Mouse (Mus musculus) lung, embryonic 15.5 days (tissue): ENCODE results near the gene Prkar1b. TPM values are rescaled to one million over a fixed set of nuclear protein-coding genes. Genes with fewer than 3 reads are reported as not detected.

Experiments
- ATAC-seq: fragments of 200-750 bp; cut with Nextera tagmentation; 2 replicates; pipeline ENCODE4 v1.8.0; 2017; ENCODE audit warnings: moderate number of reproducible peaks, borderline replicate concordance; ENCODE audit not compliant: low FRiP score, low TSS enrichment; ENCODE audit errors: extremely low read depth
- H3K27ac ChIP-seq: fragments of 300-500 bp; sonication (generic); 2 replicates; pipeline ENCODE4 v1.5.1; 2015; ENCODE audit warnings: moderate library complexity, mild to moderate bottlenecking, inconsistent platforms
- H3K27me3 ChIP-seq: fragments of 300-500 bp; sonication (generic); 2 replicates; pipeline ENCODE4 v1.6.1; 2015; ENCODE audit warnings: inconsistent platforms
- H3K36me3 ChIP-seq: fragments of 300-500 bp; sonication (generic); 2 replicates; pipeline ENCODE4 v1.6.1; 2015; ENCODE audit warnings: inconsistent platforms
- H3K4me1 ChIP-seq: fragments of 300-500 bp; sonication (generic); 2 replicates; pipeline ENCODE4 v1.6.1; 2015; ENCODE audit warnings: inconsistent platforms
- H3K4me2 ChIP-seq: fragments of 300-500 bp; sonication (generic); 2 replicates; pipeline ENCODE4 v1.6.1; 2015; ENCODE audit warnings: inconsistent platforms, mild to moderate bottlenecking, moderate library complexity
- H3K4me3 ChIP-seq: fragments of 300-500 bp; sonication (generic); 2 replicates; pipeline ENCODE4 v1.5.1; 2015; ENCODE audit warnings: mild to moderate bottlenecking, inconsistent platforms
- H3K9ac ChIP-seq: fragments of 300-500 bp; sonication (generic); 2 replicates; pipeline ENCODE4 v1.6.1; 2015; ENCODE audit warnings: inconsistent platforms
- H3K9me3 ChIP-seq: fragments of 300-500 bp; sonication (generic); 2 replicates; pipeline ENCODE4 v1.6.1; 2016; ENCODE audit warnings: inconsistent platforms
- WGBS: fragments of 180-500 bp; shearing (Covaris S2); methylation state at CpG from one replicate; pipeline ENCODE4 v1.1.7; 2015; 5-methylcytosine and 5-hydroxymethylcytosine counted together
- polyA plus RNA-seq: library from polyadenylated mRNA; unstranded; fragments of >200 nt; fragmentation: Nextera tagmentation; extraction: Ambion mirVana; gene quantifications from 2 replicates; pipeline ENCODE4 v1.2.1, GENCODE M21; 2015

The Prkar1b gene
- polyA plus RNA-seq, 1 experiment from 2014 or later, result 16.9 TPM

DNA sequence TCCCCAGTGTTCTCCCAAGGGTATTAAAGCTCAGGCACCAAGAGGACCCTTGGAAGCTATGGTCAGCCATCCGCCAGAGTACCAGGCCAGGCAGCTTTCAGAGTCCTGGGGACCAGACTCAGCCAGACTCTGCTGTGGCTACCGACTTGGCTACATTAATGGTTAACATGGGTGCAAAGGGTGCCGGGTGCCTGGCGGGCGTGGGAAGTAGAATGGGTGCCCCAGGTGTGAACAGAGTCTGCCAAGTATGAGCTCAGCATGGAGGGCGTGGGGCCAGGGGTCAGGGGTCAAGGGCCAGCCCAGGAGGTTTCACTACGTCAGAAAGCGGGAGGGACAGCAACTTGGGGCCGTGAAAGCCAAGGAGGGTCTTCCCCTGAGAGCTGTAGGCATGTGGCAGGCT lies 169.2 kb downstream of the Prkar1b start:
- Histone ChIP-seq H3K4me1 (peaks cover 21% of the 10 kb centered on the region), H3K4me2 (no peak overlapping the region), H3K9ac (no peak overlapping the region), H3K27ac (no peak overlapping the region), H3K36me3 (peaks cover 48% of the 10 kb centered on the region), H3K9me3 (no peaks in the 10 kb centered on the region), H3K27me3 (no peaks in the 10 kb centered on the region), H3K4me3 (no peak overlapping the region)
- 79% methylated on average over 9 of the region's 9 CpGs for WGBS
- no peak for ATAC-seq

- Histone ChIP-seq H3K27me3 (no peaks in the 10 kb centered on the region), H3K4me1 (peaks cover 21% of the 10 kb centered on the region), H3K4me2 (no peak overlapping the region), H3K9ac (no peak overlapping the region), H3K4me3 (no peak overlapping the region), H3K9me3 (no peaks in the 10 kb centered on the region), H3K36me3 (peaks cover 43% of the 10 kb centered on the region), H3K27ac (no peak overlapping the region)
- WGBS, result 50% methylated on average over 8 of the region's 8 CpGs
- no peak for ATAC-seq
Observed at GRCm38 (mm10) chr5:138979840-138980239, 170.0 kb downstream of the Prkar1b start.

DNA sequence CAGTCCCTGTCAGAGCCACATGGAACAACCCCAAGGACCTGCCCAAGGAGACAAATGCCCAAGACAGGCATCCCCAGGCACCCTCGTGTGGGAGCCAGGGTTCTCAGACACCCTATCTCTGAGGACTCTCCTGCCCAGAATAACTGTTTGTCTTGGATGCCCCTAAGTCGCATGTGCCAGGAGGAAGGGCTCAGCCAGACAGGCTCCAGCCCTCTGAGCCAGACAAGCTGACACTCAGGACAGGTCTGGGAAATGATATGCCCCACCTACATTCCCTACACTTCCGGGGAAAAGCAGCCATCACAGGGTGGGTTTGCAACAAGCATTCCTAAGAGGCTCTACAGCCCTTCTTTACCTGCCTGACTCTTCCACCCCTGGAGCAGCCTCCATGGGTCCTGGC lies 172.0 kb downstream of the Prkar1b start:
- WGBS, result 25% methylated on average over 3 of the region's 3 CpGs
- no peak for ATAC-seq
- H3K27ac ChIP-seq, result peak overlapping the region; percentile 29; the same call in 1 of the 2 replicates
- H3K27me3 ChIP-seq, result no peaks in the 10 kb centered on the region
- H3K4me3 ChIP-seq, result no peak overlapping the region
- H3K9me3 ChIP-seq, result no peaks in the 10 kb centered on the region
- peaks cover 21% of the 10 kb centered on the region for H3K4me1 ChIP-seq
- no peak overlapping the region for H3K9ac ChIP-seq
- peaks cover 24% of the 10 kb centered on the region for H3K36me3 ChIP-seq
- no peak overlapping the region for H3K4me2 ChIP-seq

DNA sequence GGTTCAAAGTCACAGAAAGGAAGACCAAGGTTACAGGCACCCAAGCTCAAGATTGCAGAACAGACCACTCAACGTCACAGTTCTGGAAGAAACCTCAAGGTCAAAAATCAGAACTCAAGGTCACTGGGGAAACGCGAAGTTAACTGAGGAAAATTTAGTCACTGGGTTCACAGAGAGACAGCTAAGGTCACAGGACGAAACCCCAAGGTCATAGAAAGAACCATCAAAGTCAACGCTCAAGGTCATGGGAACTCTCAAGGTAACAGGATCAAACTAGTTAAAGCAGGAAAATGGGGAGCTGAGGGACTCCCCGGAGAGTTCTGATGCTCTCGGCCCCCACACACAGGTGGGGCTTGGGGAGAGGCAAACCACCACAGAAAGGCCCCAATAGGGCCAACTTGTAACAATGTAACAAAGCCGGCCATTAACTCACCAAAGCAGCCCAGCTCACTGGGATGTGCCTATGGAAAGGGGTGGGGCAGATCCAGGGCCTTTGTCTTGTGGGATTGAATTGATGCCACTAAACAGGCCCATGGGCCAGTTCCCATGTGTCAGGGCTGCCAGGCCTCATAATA lies 174.8 kb downstream of the Prkar1b start:
- Histone ChIP-seq H3K9me3 (no peaks in the 10 kb centered on the region), H3K36me3 (peaks cover 23% of the 10 kb centered on the region), H3K4me2 (no peak overlapping the region), H3K4me3 (no peak overlapping the region), H3K27ac (no peak overlapping the region), H3K27me3 (no peaks in the 10 kb centered on the region), H3K4me1 (peaks cover 34% of the 10 kb centered on the region), H3K9ac (no peak overlapping the region)
- 88% methylated on average over 8 of the region's 8 CpGs for WGBS
- no peak for ATAC-seq

GRCm38 (mm10) chr5:138973480-138973879 lies 176.3 kb downstream of the Prkar1b start:
- Histone ChIP-seq H3K9ac (no peak overlapping the region), H3K36me3 (peaks cover 16% of the 10 kb centered on the region), H3K4me3 (no peak overlapping the region), H3K27ac (no peak overlapping the region), H3K9me3 (no peaks in the 10 kb centered on the region), H3K27me3 (no peaks in the 10 kb centered on the region), H3K4me2 (no peak overlapping the region), H3K4me1 (peaks cover 29% of the 10 kb centered on the region)
- 68% methylated on average over 6 of the region's 6 CpGs for WGBS
- ATAC-seq, result no peak

- H3K4me3 ChIP-seq, result no peak overlapping the region
- no peak overlapping the region for H3K9ac ChIP-seq
- H3K36me3 ChIP-seq, result 0 out of 2 replicates have a peak, but pooled peaks cover 6% of the 10 kb centered on the region
- H3K9me3 ChIP-seq, result no peaks in the 10 kb centered on the region
- WGBS, result 56% methylated on average over 9 of the region's 9 CpGs
- H3K4me1 ChIP-seq, result peaks cover 32% of the 10 kb centered on the region
- H3K4me2 ChIP-seq, result no peak overlapping the region
- H3K27ac ChIP-seq, result peak overlapping the region; percentile 97
- ATAC-seq, result no peak
- H3K27me3 ChIP-seq, result no peaks in the 10 kb centered on the region
Observed at GRCm38 (mm10) chr5:138971405-138971804, 178.4 kb downstream of the Prkar1b start.

- H3K9ac ChIP-seq, result no peak overlapping the region
Observed at GRCm38 (mm10) chr5:138970056-138970490, 179.7 kb downstream of the Prkar1b start.

More at GRCm38 (mm10) chr5:138970056-138970490, 179.7 kb downstream of the Prkar1b start:
- peaks cover 46% of the 10 kb centered on the region for H3K4me1 ChIP-seq
- no peak overlapping the region for H3K4me3 ChIP-seq
- peak; percentile 80 for ATAC-seq
- H3K27me3 ChIP-seq, result no peaks in the 10 kb centered on the region
- H3K27ac ChIP-seq, result peak overlapping the region; percentile 97
- H3K36me3 ChIP-seq, result no peaks in the 10 kb centered on the region
- no peaks in the 10 kb centered on the region for H3K9me3 ChIP-seq
- 24% methylated on average over 7 of the region's 7 CpGs for WGBS
- H3K4me2 ChIP-seq, result no peak overlapping the region; the same call in 1 of the 2 replicates

Other genes with a start within 250 kb of the Prkar1b start
- 53.2 and 56.3 TPM in 2 replicates for gene Pdgfa, start 152.6 kb downstream of the Prkar1b start, polyA plus RNA-seq
- 6.4 and 6.6 TPM in 2 replicates for gene Dnaaf5, start 222 bp upstream of the Prkar1b start, polyA plus RNA-seq
- gene Sun1, start 50.6 kb upstream of the Prkar1b start, polyA plus RNA-seq, result 48.7 and 52.7 TPM in 2 replicates
- gene Get4, start 102.3 kb upstream of the Prkar1b start, polyA plus RNA-seq, result 186 TPM in 2 replicates
- gene Adap1, start 175.6 kb upstream of the Prkar1b start, polyA plus RNA-seq, result 5.8 and 6.2 TPM in 2 replicates
- 89.6 and 92.9 TPM in 2 replicates for gene Cox19, start 201.4 kb upstream of the Prkar1b start, polyA plus RNA-seq
- gene Cyp2w1, start 202.6 kb upstream of the Prkar1b start, polyA plus RNA-seq, result 0.10 TPM in 1 of 2 replicates, not detected in the other
- gene Gpr146, start 227.7 kb upstream of the Prkar1b start, polyA plus RNA-seq, result 5.2 and 6.3 TPM in 2 replicates